Mouse (Mus musculus): Measurements from ENCODE around the gene Cemip2. TPM values are rescaled to one million over a fixed set of nuclear protein-coding genes. Genes with fewer than 3 reads are reported as not detected.

Cemip2 gene
- total RNA-seq, 2 experiments from 2014 or later = 12.3 to 15.9 TPM

DNA sequence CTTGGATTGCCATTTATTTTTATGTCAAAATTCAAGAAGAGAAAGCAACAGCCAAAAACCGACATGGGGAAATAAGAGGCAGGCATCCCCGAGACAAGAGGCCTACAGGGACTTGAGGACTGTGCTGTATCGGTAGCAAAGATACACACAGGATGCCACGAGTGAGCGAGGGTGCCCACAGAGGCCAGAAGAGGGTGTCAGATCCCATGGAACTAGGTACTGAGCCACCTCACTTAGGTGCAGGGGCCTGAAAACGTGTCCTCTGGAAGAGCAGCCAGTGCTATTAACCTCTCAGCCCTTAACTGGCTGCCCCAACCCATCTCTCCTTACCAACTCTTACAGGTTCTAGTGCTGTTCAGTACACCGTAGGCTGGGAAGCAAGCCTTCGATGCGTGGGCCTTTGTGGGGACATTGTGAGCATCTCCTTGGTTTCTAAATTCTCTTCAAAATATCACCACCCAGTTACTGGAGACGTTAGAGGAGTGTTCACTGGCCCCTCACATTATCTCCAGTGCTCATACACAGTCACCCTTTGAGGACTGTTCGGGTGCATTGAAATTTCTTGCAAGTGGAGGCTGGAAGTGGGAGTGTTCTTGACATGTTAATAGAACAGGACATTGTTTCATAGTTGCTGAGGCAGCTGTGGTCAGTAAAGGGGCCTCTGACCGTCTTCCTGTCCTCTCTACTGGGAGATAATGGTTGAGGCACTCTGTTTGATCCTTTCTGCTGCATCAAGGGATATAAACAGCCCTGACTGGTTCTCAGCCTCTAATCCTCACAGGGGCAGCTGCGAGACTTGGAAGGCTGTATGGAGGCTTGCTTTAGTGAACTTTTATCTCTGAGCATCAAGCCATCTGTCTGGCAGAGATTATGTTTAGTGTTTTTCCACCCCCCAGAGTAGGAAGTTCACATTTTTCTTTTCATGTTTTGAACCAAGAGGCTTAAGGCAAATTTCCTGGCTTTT is 21.6 kb downstream of the Cemip2 start:
- peak in 1 of 2 experiments; percentile 11 for DNase-seq (ENCODE audit: low spot score in 2 of 2)
- intact Hi-C loops (cut with DNase I) = loop anchor here (2.0 kb wide), 1 partner anchor 21 kb away; the partner anchor contains the start of gene Cemip2

DNA sequence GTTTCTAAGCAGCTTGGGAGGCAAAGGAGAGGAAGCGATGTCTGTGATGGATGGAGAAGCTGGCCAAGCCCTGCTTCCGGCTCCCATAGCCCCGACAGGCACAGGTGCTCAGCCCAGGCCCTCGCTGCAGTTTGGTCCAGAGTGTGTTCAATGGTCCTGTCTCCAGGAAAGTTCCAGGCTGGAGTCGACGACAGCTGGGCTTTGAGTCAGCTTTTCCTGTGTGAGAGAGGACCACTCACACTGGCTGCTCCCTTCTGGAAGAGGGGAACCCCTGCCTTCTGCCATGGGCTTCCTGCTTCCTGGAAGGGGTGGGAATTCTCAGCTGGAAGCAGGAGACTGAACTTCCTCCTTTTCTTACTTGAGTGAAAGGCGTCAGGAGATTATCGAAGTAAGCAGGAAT is 26.3 kb downstream of the Cemip2 start:
- DNase-seq (ENCODE audit: low spot score in 2 of 2) = no peak
- intact Hi-C loops (cut with DNase I) = no loop called here

GRCm38 (mm10) chr19:21805305-21805704 is 27.2 kb downstream of the Cemip2 start:
- peak; percentile 58 to 60 for DNase-seq (ENCODE audit: low spot score in 2 of 2)
- intact Hi-C loops (cut with DNase I) = no loop called here

- intact Hi-C loops (cut with DNase I) = no loop called here
- no peak for DNase-seq (ENCODE audit: low spot score in 2 of 2)
These were observed 32.0 kb downstream of the Cemip2 start for GRCm38 (mm10) chr19:21810135-21810534.

DNA sequence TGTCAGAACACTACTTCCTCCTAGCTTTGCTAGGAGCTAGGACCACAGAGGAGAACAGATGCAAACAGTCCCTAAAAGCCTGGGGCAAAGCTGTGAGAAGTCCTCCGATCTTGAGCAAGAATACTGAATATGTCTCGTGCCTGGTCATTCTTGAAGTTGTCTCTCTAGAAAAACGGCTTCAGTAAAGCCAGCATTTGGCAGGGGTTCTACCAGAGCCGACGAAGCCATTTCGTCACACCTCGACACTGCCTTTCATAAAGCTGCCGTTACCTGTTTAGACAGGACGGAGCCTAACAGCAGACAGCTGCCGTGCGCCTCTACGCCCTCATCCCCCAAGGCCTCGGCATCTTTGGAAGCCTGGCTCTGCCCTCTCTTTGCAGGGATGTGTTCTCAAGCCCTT is 35.4 kb downstream of the Cemip2 start:
- intact Hi-C loops (cut with DNase I) = no loop called here

GRCm38 (mm10) chr19:21814433-21815020 is 36.4 kb downstream of the Cemip2 start:
- intact Hi-C loops (cut with DNase I) = no loop called here
- DNase-seq (ENCODE audit: low spot score in 2 of 2) = no peak

More for the DNA sequence above, 35.4 kb downstream of the Cemip2 start:
- no peak for DNase-seq (ENCODE audit: low spot score in 2 of 2)

- no peak for DNase-seq (ENCODE audit: low spot score in 2 of 2)
- intact Hi-C loops (cut with DNase I) = no loop called here
These were observed 38.1 kb downstream of the Cemip2 start for GRCm38 (mm10) chr19:21816260-21816659.

- intact Hi-C loops (cut with DNase I) = no loop called here
- DNase-seq (ENCODE audit: low spot score in 2 of 2) = no peak
These were observed 40.0 kb downstream of the Cemip2 start for GRCm38 (mm10) chr19:21818021-21818725.

GRCm38 (mm10) chr19:21819585-21819984 is 41.4 kb downstream of the Cemip2 start:
- no peak for DNase-seq (ENCODE audit: low spot score in 2 of 2)
- intact Hi-C loops (cut with DNase I) = no loop called here

DNA sequence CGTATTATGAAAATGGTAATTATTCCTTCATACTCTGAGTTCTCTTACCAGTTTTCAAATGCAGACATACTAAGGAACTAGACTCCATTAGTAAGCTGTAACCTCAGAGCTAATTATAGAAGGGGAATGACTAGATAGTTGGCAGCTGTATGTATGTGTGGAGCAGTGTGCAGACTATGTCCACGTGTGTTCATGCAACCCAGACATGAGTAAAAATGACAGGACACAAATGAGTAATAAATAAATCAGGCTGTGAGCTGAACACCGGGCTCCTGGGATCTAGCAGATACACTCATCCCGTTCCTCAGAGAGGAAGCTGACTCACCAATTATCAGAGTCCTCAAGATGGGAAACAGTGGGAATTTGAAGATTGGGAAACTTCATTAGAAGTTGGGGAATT is 42.0 kb downstream of the Cemip2 start:
- intact Hi-C loops (cut with DNase I) = no loop called here

GRCm38 (mm10) chr19:21821877-21822276 is 43.7 kb downstream of the Cemip2 start:
- intact Hi-C loops (cut with DNase I) = no loop called here
- DNase-seq (ENCODE audit: low spot score in 2 of 2) = no peak

More for the DNA sequence above, 42.0 kb downstream of the Cemip2 start:
- DNase-seq (ENCODE audit: low spot score in 2 of 2) = no peak

GRCm38 (mm10) chr19:21824146-21824545 is 46.0 kb downstream of the Cemip2 start:
- no peak for DNase-seq (ENCODE audit: low spot score in 2 of 2)
- intact Hi-C loops (cut with DNase I) = no loop called here

DNA sequence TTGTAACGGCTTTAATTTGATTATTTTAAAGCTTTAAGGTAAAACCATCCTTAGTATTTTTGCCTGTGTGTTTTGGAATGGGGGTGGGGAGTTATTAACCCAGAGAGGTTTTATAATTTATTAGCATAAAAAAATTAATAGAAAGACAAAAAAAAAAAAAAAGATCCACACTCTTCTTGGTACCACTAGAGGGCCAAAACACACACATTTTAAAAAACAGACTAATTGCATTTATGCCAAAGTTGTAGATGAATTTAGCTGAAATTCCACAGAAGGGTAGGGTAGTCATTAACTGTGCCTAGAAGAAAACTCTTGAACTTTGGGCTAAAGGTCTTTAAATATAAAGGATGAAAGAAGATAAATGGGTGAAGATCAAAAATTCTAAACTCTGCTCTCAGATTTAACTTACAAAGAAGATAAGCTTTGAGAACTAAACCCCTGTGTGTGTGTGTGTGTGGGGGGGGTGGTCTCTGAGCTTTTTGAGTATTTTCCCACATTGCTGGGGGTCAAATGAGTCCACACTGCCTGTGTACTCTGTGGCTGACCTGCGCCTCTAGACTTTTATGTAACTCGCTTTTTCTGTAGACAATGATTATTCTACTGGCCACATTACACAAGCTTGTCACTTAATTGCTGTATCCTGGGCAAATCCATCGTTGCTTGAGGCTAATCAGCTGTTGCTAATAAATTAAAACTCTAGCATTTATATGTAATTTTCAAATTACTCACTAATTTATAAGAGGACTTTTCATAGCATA is 47.2 kb downstream of the Cemip2 start:
- intact Hi-C loops (cut with DNase I) = loop anchor here (5.0 kb wide), 1 partner anchor 477 kb away; no protein-coding TSS in a partner anchor

DNA sequence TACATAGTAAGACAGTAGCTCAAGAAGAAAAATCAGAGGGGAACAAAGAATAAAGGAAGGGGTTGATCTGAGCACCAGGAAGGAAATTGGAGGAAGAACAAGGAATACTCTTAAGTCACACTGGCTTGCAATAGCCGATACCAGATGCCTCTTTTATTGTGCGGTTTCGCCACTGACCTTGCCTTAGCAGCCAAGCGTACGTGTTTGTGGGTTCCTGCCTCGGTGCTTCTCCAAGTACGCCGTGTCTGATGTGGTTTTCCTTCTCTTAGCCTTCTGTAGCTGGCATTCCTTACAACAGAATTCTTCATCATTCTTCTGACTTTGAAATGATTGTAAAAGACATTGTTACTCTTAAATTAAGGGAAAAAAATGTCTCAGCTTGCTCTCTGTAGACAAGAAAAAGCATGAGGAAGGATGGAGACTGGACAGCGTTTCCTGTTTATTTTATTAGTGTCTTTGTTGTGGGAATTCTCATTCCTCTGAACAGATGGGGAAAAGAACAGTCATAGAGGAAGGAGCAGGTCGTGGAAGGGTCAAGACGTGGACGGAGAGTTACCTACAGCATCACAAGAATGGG is 55.4 kb downstream of the Cemip2 start:
- intact Hi-C loops (cut with DNase I) = no loop called here
- no peak for DNase-seq (ENCODE audit: low spot score in 2 of 2)

More for the DNA sequence above, 47.2 kb downstream of the Cemip2 start:
- no peak for DNase-seq (ENCODE audit: low spot score in 2 of 2)

- intact Hi-C loops (cut with DNase I) = no loop called here
- DNase-seq (ENCODE audit: low spot score in 2 of 2) = no peak
These were observed 56.8 kb downstream of the Cemip2 start for GRCm38 (mm10) chr19:21834952-21835351.

DNA sequence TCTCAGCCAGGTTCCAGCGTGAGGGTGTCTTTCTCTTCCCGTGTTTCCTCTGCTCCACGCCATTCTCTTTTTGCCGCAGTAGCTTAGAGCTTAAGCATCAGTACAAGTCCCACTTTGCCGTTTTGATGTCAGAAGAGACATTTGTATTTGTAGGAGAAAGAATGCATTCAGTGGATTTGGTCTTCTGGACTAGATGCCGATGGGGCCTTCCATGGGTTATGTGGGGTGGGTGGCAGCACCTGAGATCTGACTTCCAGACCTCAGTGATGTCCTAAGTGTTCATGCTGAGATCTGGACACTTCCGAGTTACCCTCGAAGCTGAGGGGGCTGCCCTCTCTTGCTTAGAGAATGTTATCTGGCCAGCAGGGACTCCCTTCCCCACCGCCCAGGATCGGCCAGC is 72.6 kb downstream of the Cemip2 start:
- DNase-seq (ENCODE audit: low spot score in 2 of 2) = no peak
- intact Hi-C loops (cut with DNase I) = no loop called here

DNA sequence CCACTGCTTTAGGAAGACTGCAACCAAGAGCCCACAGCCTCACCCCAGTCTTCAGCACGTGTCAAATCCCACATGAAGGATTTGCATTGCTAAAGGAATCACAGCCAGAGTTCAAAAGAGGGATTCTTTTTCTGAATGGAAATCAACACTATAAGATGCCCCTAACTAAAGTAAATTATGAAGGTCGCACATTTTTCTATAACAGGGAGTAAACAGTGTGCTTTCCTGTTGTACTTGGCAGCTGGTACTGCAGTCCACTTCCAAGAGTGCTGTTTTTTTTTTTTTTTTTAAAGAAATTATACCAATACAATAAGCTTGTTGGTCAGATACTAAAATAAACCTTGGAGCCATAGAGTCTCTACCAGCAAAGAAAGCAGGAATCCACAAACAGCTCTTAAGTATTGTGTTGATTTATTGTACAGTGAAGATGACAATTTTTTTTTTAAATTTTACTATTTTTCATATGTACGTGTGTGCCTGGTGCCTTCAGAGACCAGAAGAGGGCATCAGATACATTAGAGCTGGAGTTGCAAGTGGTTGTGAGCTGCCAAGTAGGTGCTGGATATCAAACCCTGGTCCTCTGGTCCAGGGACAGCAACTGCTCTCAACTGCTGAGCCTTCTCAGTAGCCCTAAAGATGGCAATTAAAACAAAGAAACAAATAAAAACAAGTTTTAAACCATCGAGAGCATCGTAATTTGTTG is 76.5 kb downstream of the Cemip2 start:
- intact Hi-C loops (cut with DNase I) = no loop called here
- DNase-seq (ENCODE audit: low spot score in 2 of 2) = no peak

- intact Hi-C loops (cut with DNase I) = no loop called here
- DNase-seq (ENCODE audit: low spot score in 2 of 2) = no peak
These were observed 77.4 kb downstream of the Cemip2 start for GRCm38 (mm10) chr19:21855421-21856128.

All from left cerebral cortex, postnatal 36 days (tissue).